Mouse (Mus musculus): ENCODE measurements around the gene Gm21060. TPM values are rescaled to one million over a fixed set of nuclear protein-coding genes. Genes with fewer than 3 reads are reported as not detected.

The Gm21060 gene
- polyA plus RNA-seq, 3 experiments from 2014 or later, result not detected

Other genes with a start within 250 kb of the Gm21060 start
- gene Zfp950, start 156.2 kb downstream of the Gm21060 start, polyA plus RNA-seq (2017; shearing (Covaris generic)), result 10 to 100 TPM; 32.9 to 62.0 (median 54.8) TPM
- not detected for gene Gm7102, start 120.8 kb downstream of the Gm21060 start, polyA plus RNA-seq (2017; shearing (Covaris generic))
- gene Gm6020, start 113.2 kb downstream of the Gm21060 start, polyA plus RNA-seq (2017; shearing (Covaris generic)), result not detected
- 1 to 10 TPM; 1.1 to 1.4 (median 1.2) TPM for gene Csf2ra, start 68.6 kb downstream of the Gm21060 start, polyA plus RNA-seq (2017; shearing (Covaris generic))

Data from inflammation-experienced regulatory T-cells, adult 6 months (primary cell).